Mouse (Mus musculus): ENCODE results near the gene Igsf6.
"Not testable (repeated sequence)": the region's sequence is repeated elsewhere in the genome, so short reads cannot be mapped to it uniquely, and the experiment has no call there.

Gene Igsf6

DNA sequence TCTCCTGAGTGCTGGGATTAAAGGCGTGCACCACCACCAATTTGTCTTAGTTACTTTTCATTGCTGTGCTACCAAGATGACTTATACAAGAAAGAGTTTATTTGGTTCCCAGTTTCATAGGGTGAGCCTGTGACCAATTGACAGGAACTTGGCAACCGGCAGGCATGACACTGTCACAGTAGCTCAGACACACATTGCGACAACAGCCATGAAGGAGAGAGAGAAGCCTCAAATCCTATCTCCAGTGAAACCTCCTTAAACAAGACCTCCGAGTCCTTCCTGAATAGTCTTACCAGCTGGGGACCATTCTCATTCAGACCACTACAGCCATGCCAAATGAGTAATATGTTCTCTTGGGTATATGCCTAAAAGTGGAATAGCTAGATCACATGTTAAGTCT lies 21.3 kb downstream of the Igsf6 start:
- no peak for DNase-seq

DNA sequence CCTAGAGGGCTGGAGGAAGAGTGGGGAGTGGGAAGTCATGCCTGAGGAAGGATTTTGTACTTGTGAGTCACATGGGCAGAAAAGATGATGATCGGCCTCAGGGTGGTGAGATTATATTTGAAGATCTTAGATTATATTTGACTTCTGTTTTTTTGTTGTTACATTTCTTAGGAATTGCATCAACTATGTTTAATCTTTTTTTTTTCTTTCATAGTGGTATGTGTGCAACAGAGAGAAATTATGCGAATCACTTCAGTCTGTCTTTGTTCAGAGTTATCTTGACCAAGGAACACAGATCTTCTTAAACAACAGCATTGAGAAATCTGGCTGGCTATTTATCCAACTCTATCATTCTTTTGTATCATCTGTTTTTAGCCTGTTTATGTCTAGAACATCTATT lies 26.7 kb downstream of the Igsf6 start:
- no peak for DNase-seq

DNA sequence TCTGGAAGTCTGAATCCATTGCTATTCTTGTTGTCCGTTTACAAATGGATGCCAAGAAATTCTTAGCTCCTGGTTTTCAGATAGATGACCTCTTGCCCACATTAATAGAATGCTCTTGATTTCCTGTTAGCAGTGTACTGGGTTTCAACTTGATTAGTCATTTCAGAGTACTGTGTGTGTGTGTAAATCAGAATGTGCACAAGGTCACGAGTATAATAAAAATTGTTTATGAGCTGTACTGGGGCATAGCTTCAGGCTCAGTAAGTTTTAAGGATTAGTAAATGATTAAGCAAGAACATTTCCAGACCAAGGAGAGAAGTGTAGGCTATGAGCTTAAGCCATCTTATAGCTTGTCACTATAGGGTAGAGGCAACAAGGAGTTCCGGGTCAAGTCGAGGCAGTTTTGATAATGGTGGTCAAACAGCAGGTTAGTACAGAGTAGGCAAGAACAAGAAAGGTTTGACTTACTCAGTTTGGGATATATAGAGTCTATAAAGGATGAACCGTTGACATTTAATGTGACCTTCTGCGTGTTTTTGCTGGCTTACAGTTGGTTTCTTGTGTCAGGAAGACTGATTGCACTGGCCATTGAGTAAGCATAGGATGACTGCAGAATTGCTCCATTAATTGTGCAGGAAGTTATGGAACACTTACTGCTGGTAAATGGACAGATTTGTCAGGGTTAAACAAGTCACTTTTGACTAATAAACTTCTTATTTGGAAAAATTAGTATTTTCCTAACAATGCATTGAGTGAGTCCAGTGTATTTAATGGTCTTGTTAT lies 28.5 kb downstream of the Igsf6 start:
- no peak for DNase-seq

DNA sequence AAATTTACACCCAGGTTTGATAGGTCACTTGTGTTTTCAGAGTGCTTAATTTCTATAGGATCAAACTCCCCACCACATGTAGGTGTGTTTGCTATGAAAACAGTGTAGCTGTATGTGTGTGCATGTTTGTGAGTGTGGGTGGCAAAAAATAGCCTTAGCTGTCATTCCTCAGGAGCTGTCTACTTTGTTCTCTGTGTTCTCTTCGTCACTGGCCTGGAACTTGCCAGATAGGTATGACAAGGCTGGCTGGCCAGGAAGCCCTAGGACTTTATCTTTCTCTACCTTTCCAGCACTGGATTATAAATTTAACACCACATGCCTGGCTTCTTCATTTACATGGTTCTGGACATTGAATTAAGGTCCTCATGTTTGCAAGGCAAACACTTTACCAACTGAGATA lies 30.1 kb downstream of the Igsf6 start:
- no peak for DNase-seq

DNA sequence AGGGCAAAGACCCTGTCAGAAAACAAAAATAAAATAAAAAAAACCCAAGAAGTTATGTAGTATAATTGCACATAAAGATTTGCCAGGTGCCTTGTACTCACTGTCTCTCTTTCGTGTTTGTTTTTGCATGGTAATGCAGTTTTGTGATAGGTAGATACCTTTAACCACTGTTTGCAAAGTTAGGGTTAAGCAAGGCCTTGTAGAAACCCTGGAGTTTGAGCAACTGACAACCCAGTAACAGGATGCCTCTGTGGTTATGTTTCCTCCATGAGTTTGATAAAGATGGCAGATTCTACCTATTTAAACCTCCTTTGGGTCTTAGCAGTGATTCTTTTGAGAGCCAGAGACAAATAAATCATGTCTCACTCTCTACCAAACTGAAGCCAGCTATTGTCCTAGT lies 30.9 kb downstream of the Igsf6 start:
- DNase-seq = no peak

DNA sequence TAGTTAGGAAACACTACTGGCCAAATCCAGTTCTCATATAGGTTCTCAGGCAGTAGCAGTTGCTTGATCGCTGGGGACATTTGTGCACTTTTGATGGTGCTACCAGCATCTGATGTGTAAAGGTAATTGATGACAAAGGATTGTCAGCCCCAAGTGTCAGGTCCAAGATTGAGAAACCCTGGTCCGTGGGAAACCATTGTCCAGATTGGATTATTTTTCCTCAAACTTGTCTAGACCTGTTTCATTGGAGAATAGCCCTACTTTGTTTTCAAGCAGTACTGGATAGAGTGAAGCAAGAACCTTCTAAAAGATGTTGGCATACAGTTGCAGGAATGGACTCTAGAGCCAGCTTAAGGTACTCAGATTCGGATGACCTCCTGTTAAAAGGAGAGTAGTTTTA lies 31.4 kb downstream of the Igsf6 start:
- DNase-seq = no peak

DNA sequence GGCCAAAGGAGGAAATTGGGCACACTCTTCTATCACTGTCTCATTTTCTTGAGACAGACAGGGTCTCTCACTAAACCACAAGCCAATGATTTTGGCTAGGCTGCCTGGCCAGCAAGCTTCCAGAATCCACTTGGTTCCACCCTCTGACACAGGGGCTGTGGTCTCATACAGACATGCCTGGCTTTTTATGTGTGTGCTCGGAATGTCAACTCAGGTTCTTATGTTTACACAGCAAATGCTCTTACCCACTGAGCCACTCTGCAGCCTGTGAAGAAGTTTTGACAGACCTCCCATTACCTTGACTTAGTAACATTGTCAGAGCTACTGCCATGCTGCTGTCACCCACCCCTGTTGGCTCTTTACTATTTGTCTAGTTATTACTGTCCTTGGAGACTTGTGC lies 32.4 kb downstream of the Igsf6 start:
- DNase-seq = no peak

DNA sequence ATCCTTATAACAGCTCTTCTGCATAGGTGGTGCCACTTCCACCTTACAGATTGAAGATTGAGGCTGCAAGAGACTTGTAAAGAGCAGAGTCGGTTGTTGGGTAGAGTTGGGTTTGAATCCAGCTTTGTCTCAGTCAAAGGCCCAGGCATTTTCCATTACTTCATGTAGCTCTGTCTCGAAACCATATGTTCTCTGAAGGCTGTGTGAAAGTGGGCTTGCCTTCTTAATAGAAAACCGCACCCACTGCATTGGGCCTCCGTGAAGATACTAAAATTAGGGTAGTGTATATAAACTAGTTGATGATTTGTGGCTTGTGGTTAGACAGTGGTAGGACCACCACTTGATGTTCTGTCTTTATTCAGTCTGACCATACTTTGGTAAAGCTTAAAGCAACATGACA lies 33.8 kb downstream of the Igsf6 start:
- no peak for DNase-seq

DNA sequence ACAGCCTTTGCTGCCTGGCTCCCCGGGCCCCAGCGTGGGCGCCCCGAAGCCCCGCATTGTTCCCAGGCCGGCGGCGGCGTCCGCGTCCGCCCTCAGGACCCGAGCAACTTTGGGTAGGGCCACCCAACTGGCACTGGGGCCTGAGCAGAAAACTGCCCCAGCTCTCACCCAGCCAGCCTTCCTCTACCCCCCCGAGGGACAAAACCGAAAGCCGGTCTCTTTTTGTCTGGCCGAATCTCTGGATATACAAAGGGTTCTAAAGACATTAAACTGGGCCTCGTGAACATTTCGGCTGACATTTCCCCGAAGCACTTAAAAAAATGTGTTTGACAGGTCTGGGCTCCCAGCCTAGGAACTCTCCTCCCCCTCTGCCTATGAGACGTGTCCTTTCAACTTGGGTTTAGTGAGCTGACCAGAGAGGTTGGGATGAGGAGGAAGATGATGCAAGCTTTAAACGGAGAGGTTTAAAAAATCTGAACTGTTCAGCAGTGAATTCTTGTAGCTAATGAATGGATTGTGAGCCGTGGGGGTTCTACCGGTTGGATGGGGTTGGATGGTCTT lies 39.1 kb downstream of the Igsf6 start:
- DNase-seq = no peak

DNA sequence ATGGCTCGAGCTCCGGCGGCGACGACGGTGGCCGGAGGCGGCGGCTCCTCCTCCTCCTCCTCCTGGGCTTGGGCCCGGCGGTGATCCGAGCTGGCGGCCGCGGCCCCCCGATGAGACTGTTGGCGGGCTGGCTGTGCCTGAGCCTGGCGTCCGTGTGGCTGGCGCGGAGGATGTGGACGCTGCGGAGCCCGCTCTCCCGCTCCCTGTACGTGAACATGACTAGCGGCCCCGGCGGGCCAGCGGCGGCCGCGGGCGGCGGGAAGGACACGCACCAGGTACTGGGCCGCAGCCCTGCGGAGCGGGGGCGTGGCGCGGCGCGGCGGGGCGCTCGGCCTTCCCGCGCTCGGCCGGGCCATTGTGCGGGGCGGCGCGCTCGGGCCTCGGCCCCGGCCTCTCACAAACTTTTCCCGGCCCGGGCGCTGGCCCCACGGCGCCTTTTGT lies 39.7 kb downstream of the Igsf6 start:
- DNase-seq = peak in 1 of 2 experiments; percentile 83

DNA sequence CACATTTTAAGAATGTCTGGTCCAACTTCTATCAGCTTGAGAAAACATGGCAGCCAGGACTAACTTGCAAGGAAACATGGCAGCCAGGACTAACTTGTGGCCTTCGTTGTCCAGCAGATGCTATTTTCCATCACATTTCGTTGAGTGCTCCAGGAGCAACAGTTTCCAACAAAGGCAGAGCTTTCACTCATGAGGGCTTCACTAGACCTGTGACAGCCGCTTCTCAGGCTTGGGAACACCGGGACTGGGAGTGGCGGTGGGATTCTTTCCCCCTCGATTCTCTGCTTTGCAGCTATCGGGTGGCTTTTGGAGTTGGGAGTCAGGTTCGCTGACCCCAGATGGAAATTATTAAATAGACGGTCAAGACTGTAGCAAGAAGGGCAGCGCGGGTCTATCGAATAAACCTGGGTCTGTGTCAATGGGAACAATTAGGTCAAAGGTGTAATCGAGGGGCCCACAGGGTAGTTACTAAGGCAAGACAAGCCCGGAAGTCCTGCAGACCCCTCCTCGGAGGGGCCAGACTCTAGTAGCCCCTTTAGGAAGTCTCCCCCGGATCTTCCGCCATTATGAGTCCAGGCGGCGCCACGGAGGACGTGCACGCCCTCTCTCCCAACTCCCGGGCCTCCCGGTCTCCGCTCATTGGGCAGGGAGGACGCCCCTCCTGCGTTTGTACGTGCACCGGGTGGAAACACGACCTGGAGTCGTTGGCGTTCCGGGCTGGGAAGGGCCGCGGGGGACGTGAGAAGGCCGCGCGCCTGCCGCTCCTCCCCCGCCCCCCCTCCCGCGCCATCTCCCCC lies 40.3 kb downstream of the Igsf6 start, which contains the start of gene Mettl9:
TSS of gene Mettl9 (plus strand) at position 590 of the 797 bp plus-strand sequence.
- peak; percentile 96 to 97 for DNase-seq

DNA sequence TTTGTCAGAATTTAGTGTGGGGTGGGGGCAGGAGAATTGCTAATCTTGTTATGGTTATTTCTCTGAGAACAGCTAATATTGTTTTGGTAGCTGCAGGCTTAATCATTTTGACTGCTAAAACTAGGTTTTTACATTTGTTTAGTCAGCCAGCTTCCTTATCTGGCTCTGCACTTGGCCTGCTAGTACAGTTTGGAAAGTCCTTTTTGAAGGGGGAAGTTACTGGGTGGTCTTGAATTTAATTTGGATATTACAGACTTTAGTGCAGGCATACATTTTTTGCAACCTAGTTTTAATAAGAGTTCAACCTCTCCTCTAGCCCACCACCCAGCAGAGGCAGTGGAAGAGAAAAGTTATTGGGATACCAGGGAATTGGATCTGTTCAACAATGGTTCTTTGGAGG lies 44.4 kb downstream of the Igsf6 start:
- DNase-seq = not testable (repeated sequence)

DNA sequence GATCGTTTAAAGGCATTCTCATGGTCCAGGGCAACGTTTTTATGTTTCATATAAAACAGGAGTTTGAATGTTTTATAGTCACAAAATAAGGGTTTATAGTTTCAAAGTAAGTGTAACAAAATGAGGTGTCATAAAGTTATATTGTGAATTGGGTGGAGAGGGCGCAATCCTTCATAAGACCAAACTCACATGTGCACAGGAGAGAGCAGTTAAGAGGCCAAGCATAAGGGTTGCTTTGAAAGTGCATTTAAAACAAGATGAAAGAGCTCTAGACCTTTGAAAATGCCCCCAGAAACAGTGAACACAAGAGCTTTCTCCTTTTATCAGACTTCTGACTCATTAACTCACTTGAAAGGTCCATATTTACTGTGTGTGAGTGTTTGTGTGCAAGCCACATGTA lies 48.1 kb downstream of the Igsf6 start:
- no peak for DNase-seq

DNA sequence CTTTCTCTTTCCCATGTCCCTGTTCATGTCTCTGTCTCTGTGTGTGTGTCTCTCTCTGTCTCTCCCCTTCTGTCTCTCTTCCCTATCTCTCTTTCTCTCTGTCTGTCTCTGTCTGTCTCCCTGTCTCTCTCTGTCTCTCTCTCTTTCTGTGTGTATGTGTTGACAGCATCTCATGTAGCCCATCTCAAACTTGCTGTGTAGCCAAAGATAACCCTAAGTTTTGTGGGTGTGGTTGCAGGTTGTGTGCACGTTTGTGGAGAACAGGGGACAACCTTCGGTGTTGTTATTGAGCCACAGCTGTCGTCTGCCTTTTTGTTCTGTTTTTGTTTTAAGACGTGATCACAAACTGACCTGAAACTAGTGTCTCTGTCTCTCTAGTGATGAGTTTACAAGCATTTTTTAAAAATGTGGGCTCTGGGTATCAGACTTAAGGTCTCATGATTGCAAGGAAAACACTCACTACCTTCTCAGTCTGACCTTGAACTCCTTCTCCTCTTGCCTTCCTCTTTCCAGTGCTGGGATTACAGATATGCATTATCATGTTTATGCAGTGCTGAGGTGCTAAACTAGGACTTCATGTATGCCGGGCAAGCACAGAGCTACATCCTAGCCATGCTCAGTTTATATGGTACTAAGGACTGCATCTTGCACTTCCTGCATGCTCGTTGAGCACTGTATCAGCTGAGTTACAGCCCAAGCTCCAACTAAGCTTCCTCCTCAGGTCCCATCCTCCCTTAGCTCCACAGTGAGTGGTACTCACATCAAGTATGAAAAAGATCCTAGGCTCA lies 49.0 kb downstream of the Igsf6 start:
- DNase-seq = no peak

DNA sequence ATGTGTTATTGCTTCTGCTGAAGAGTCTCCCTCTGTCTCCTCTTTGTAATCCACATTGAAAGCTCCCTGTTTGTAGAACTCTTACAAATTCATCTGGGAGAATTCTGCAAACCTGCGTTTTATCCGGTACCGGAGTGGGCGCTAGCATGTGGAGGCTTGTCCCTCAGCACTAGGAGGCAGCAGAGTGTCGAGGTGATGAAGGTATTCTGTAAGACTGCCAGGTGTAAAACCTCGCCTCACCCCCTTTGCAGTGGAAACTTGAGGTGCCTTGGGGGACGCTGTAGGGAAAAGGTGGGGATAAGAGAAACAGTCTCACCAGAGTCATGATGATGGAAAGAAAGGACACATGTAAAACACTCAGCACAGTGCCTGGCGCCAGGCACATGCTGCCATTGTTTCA lies 54.1 kb downstream of the Igsf6 start:
- peak; percentile 46 to 58 for DNase-seq

DNA sequence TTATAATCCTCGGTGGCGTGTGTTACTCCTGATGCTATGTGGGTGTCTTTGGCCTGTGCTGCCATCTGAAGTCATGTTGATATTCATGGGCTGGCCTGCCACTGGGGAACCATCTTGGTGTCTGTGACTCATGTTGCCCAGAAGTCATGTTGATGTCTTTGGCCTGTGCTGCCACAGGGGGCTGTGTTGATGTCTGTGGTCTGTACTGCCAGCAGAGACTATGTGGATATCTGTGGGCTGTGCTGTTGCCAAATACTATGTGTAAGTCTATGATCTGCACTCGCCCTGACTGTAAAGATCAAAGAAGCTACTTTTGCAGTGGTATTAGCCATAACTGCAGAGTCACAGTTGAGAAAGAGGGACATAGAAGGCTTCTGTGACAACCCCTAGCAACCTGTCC lies 55.6 kb downstream of the Igsf6 start:
- DNase-seq = no peak

DNA sequence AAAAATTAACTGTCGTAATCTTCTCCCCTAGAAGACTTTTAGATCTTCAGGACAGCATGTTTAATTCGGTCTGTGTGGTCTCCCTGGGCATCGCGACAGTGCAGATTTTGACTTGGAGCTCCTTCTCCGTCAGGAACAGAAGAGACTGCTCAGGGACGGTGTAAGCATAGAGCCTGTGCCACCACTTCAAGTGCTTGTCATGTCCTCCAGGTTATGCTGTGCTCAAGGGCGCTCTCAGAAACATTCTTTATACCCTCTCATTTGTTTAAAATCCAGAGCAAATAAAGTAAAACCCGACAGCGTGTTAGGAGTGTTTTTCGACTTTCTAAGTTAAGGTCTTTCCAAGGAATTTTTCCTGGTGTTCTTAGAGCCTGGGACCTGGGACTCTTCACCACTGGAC lies 59.9 kb downstream of the Igsf6 start:
- DNase-seq = no peak
